36 mouse cellular contexts compared by ENCODE assay signal in genomic region chr19:30563876-30564275, GRCm38 (mm10). TPM values are rescaled to one million over a fixed set of nuclear protein-coding genes. Genes with fewer than 3 reads are reported as not detected.
"Had no signal": no experiment of that assay in that cellular context is flagged by ENCODE, and none has a peak within 500 bp of the region (broad histone marks: within the 10 kb centered on the region; RNA-seq: fewer than 3 reads in every experiment).

No protein-coding gene starts in this region.

- H3K9ac ChIP-seq: heart, embryonic 12.5 days; heart, embryonic 13.5 days; heart, embryonic 15.5 days; hindbrain, embryonic 12.5 days; hindbrain, embryonic 13.5 days; hindbrain, embryonic 14.5 days; hindbrain, embryonic 15.5 days; intestine, embryonic 15.5 days; kidney, embryonic 15.5 days had no signal

- H3K4me1 ChIP-seq: heart, embryonic 12.5 days; heart, embryonic 13.5 days; heart, embryonic 15.5 days; hindbrain, embryonic 10.5 days; hindbrain, embryonic 12.5 days; hindbrain, embryonic 13.5 days; hindbrain, embryonic 15.5 days; intestine, embryonic 15.5 days; kidney, embryonic 15.5 days had no signal

- H3K4me3 ChIP-seq: heart, embryonic 12.5 days; heart, embryonic 13.5 days; heart, embryonic 15.5 days; hindbrain, embryonic 10.5 days; hindbrain, embryonic 12.5 days; hindbrain, embryonic 13.5 days; hindbrain, embryonic 15.5 days; intestine, embryonic 15.5 days; kidney, embryonic 15.5 days; layer of hippocampus, adult 2 months; left cerebral cortex, adult 2 months had no signal

- H3K27me3 ChIP-seq: heart, embryonic 12.5 days; heart, embryonic 13.5 days; heart, embryonic 15.5 days; hindbrain, embryonic 12.5 days; hindbrain, embryonic 13.5 days; hindbrain, embryonic 15.5 days; intestine, embryonic 15.5 days; kidney, embryonic 15.5 days had no signal

- ATAC-seq: hindbrain, embryonic 16.5 days; hindbrain, postnatal 0 days; inflammation-experienced regulatory T-cells, adult 6 months; intestine, embryonic 15.5 days; intestine, embryonic 16.5 days; intestine, postnatal 0 days had no signal

- H3K4me2 ChIP-seq: heart, embryonic 11.5 days; heart, embryonic 12.5 days; heart, embryonic 13.5 days; heart, embryonic 15.5 days; hindbrain, embryonic 12.5 days; hindbrain, embryonic 13.5 days; hindbrain, embryonic 14.5 days; hindbrain, embryonic 15.5 days; intestine, embryonic 15.5 days; kidney, embryonic 15.5 days had no signal

- DNase-seq: heart, postnatal 10 days; heart, postnatal 14 days; heart, postnatal 36 days; heart, postnatal 4 days; kidney, adult 11 months; kidney, adult 18-20 months; kidney, adult 2 months; kidney, adult 8-10 months; kidney, adult 9 months; kidney, postnatal 10 days; kidney, postnatal 14 days; kidney, postnatal 25 days; kidney, postnatal 36 days; kidney, postnatal 4 days; layer of hippocampus, adult 9-11 months; layer of hippocampus, postnatal 36 days had no signal

- H3K36me3 ChIP-seq: heart, embryonic 12.5 days; heart, embryonic 13.5 days; heart, embryonic 15.5 days; hindbrain, embryonic 10.5 days; hindbrain, embryonic 12.5 days; hindbrain, embryonic 13.5 days; hindbrain, embryonic 15.5 days; intestine, embryonic 15.5 days; kidney, embryonic 15.5 days had no signal

- H3K9me3 ChIP-seq: heart, embryonic 15.5 days; hindbrain, embryonic 13.5 days; hindbrain, embryonic 15.5 days; intestine, embryonic 15.5 days had no signal

- H3K27ac ChIP-seq: heart, embryonic 13.5 days; heart, embryonic 15.5 days; hindbrain, embryonic 10.5 days; hindbrain, embryonic 12.5 days; hindbrain, embryonic 13.5 days; hindbrain, embryonic 14.5 days; hindbrain, embryonic 15.5 days; hindbrain, postnatal 0 days; intestine, embryonic 15.5 days; kidney, embryonic 15.5 days; kidney, postnatal 0 days; layer of hippocampus, adult 2 months; left cerebral cortex, adult 2 months had no signal

RNA-seq across cellular contexts. Expression of gene Dkk1, which starts 14.4 kb away (rescaled TPM):
- polyA plus RNA-seq: heart, postnatal 0 days; inflammation-experienced regulatory T-cells, adult 6 months; intestine, postnatal 0 days; kidney, adult 2 months had no signal
